Mouse (Mus musculus): ENCODE data around the gene Tmem262. TPM values are rescaled to one million over a fixed set of nuclear protein-coding genes. Genes with fewer than 3 reads are reported as not detected.

Gene Tmem262
- polyA plus RNA-seq, 1 experiment from 2014 or later = not detected

DNA sequence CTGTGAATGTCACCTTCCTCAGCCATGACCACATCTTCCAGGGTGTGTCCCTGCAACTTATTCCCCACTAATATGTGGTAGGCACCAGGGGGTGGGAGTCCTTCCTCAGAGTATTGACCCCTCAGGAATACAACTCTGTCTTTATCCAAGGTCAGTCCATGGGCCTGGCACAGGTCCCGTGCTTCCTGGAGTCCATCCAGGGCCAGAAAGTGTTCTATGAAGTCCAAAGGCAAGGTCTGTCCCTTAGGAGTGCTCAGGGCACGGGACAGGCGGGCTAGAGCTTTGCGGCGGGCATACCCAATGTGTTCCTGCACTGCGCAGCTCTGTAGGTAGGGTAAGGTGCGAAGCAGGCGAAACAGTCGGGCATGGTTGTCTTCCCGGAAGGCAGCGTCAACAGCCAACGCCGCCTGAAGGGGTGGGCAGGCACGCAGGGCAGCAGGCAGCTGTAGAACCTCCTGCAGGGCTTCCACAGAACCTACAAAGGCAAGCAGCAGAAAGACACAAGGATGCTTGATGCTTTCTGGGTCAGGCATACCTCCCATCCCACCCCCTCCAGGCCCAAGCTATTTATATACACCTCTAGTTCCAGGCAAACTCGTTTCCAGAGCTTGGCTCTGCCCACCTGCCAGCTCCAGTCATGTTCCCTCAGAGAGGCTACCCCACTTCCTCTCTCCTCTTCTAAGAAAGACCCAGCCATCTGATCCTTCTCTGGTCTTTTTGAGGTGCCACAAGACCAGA lies 36.4 kb downstream of the Tmem262 start:
- peak overlapping the region; percentile 86; the same call in 1 of the 2 replicates for H3K4me3 ChIP-seq
- peaks cover 30% of the 10 kb centered on the region for H3K36me3 ChIP-seq
- no peaks in the 10 kb centered on the region for H3K9me3 ChIP-seq
- H3K27me3 ChIP-seq (replicated peaks) = no peaks in the 10 kb centered on the region
- peak overlapping the region; percentile 95 for H3K4me2 ChIP-seq (replicated peaks)
- H3K9ac ChIP-seq = peak overlapping the region; percentile 2; the same call in 1 of the 2 replicates
- H3K4me1 ChIP-seq = peaks cover 25% of the 10 kb centered on the region
- ATAC-seq (ENCODE audit: low FRiP score, low read depth) = no peak
- 91% methylated on average over 15 of the region's 15 CpGs for WGBS
- H3K27ac ChIP-seq = no peak overlapping the region

DNA sequence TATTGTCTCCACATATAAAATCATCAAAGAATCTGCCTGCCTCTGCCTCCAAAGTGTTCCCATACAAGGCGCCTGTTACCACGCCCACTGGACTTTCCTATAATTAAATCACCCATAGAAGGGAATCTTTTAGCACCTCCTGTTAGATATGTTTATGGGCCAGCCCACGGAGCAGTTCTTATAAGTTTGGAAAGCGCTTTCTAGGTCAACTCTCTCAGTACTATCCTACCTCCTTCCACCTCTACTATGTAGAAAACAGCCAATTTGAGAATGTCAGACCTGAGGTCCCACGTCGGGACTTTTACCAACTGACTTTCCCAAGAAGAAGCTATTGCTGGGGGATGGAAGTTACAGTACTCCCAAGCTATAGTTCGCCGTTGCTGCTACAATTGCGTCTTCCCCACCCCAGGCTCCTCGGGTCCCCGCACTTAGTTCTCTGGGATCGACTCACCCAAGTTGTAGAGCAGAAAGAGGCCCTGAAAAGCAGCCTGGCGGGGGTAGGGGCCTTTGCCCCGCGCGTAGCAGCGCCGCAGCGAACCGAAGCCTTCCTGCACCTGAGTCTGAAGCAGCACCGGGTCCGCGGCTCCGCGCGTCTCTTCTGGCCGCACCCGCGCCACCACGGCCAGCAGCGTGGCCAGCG lies 37.6 kb downstream of the Tmem262 start:
- Histone ChIP-seq H3K4me3 (peak overlapping the region; percentile 86), H3K4me1 (peaks cover 25% of the 10 kb centered on the region), H3K9ac (peak overlapping the region; percentile 92), H3K27me3 (replicated peaks) (no peaks in the 10 kb centered on the region), H3K9me3 (no peaks in the 10 kb centered on the region), H3K36me3 (peaks cover 34% of the 10 kb centered on the region), H3K4me2 (replicated peaks) (peak overlapping the region; percentile 95), H3K27ac (peak overlapping the region; percentile 86)
- WGBS = 6% methylated on average over 32 of the region's 32 CpGs
- no peak; the same call in 1 of the 2 replicates for ATAC-seq (ENCODE audit: low FRiP score, low read depth)

DNA sequence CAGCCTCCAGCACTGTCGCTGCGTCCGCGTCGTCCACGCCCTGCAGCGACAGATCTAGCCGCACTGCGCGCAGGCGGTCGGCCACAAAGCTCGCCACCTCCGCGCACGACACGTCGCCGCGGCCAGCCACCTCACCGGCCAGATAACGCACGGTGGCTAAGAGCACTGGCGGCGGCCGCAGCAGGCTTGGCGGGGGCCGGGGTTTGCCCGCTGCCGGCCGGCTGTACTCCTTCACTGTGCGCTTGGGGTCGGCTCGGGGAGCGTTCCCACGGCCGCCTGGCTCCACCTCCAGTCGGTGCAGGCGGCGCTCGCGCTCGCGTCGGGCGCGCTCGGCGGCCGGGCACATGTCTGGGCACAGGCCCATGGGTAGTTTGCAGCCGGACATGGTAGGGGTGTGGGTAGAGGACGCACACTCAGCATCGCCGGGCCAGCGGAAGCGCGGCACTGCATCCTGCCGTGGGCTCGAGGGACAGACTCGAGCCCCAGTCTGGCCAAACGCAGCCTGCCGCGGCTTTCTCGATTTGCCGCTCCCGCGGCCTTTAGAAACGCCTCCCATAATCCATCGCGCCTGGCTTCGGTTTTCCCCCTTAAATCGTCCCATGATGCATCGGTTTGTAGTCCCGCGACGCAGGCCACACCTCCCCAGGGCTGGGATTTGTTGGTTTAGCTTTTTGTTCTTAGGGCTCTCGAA lies 38.3 kb downstream of the Tmem262 start, which contains the start of gene Sac3d1:
Gene Sac3d1 (minus strand): TSS at position 665 of the 691 bp plus-strand sequence.
- H3K36me3 ChIP-seq = peaks cover 32% of the 10 kb centered on the region
- WGBS = under 1% methylated on average over 77 of the region's 77 CpGs
- ATAC-seq (ENCODE audit: low FRiP score, low read depth) = peak; percentile 84
- no peaks in the 10 kb centered on the region for H3K27me3 ChIP-seq (replicated peaks)
- H3K4me2 ChIP-seq (replicated peaks) = peak within 1 kb of the TSS; percentile 95
- peak within 1 kb of the TSS; percentile 92 for H3K9ac ChIP-seq
- peaks cover 25% of the 10 kb centered on the region for H3K4me1 ChIP-seq
- no peaks in the 10 kb centered on the region for H3K9me3 ChIP-seq
- peak within 1 kb of the TSS; percentile 86 for H3K27ac ChIP-seq
- H3K4me3 ChIP-seq = peak within 1 kb of the TSS; percentile 86

DNA sequence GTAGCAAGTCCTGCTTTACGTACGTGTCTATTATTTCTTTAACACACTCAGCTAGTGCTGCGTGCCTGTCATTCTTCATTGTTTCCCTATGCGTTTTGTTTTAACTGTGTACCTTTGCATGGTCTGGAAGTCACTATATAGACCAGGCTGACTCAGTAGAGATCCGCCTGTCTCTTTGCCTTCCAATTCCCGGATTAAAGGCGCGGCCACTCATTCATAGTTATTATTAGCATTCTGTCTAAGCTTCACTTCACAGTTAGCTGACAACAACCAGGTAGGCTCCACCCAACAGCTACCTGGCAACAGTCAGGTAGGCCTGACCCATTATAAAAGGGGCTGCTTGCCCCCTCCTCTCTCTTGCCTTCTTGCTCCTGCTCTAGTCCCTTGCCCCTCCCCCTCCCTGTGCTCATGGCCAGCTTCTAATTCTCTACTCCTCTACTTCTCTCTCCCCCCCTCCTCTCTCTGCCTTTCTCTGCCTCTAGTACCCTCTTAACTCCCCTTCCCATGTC lies 38.9 kb downstream of the Tmem262 start:
- peaks cover 25% of the 10 kb centered on the region for H3K4me1 ChIP-seq
- no peaks in the 10 kb centered on the region for H3K9me3 ChIP-seq
- peak overlapping the region; percentile 95 for H3K4me2 ChIP-seq (replicated peaks)
- H3K27ac ChIP-seq = 0 out of 2 replicates have a peak overlapping the region, but pooled peaks have one; percentile 20
- H3K4me3 ChIP-seq = peak overlapping the region; percentile 86
- WGBS = 2% methylated on average over 8 of the region's 8 CpGs
- H3K9ac ChIP-seq = peak overlapping the region; percentile 92; the same call in 1 of the 2 replicates
- H3K36me3 ChIP-seq = peaks cover 32% of the 10 kb centered on the region
- ATAC-seq (ENCODE audit: low FRiP score, low read depth) = peak; percentile 35
- H3K27me3 ChIP-seq (replicated peaks) = no peaks in the 10 kb centered on the region

GRCm38 (mm10) chr19:6121761-6122160 lies 41.9 kb downstream of the Tmem262 start:
- H3K27me3 ChIP-seq (replicated peaks) = no peaks in the 10 kb centered on the region
- no peak for ATAC-seq (ENCODE audit: low FRiP score, low read depth)
- no peaks in the 10 kb centered on the region for H3K9me3 ChIP-seq
- H3K4me2 ChIP-seq (replicated peaks) = no peak overlapping the region; the same call in 1 of the 2 replicates
- no peak overlapping the region for H3K9ac ChIP-seq
- H3K27ac ChIP-seq = no peak overlapping the region
- peaks cover 8% of the 10 kb centered on the region; the same call in 1 of the 2 replicates for H3K36me3 ChIP-seq
- WGBS = 35% methylated on average over 19 of the region's 19 CpGs
- no peak overlapping the region for H3K4me3 ChIP-seq
- peaks cover 20% of the 10 kb centered on the region for H3K4me1 ChIP-seq

DNA sequence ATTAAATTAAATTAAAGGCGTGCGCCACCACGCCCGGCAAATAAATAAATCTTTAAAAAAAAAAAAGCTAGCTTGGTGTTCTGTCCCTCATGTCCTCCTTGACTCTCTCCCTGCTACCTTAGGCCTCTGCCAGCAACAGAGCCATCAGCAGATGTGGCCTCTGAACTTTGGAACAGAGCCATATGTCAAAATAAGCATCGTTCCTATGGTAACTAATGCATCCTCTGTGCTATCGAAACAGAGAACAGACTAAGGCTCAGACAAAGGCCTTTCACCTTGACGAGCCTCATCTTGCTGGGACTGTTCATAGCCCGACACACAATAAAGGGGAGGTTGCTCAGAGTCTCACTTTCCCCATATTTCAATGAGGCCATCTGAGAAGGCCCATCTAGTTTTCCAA lies 43.5 kb downstream of the Tmem262 start:
- ATAC-seq (ENCODE audit: low FRiP score, low read depth) = no peak
- no peak overlapping the region for H3K9ac ChIP-seq
- no peaks in the 10 kb centered on the region for H3K9me3 ChIP-seq
- H3K4me2 ChIP-seq (replicated peaks) = no peak overlapping the region
- no peak overlapping the region for H3K4me3 ChIP-seq
- H3K36me3 ChIP-seq = peaks cover 8% of the 10 kb centered on the region; the same call in 1 of the 2 replicates
- H3K4me1 ChIP-seq = peaks cover 11% of the 10 kb centered on the region
- no peak overlapping the region for H3K27ac ChIP-seq
- 69% methylated on average over 8 of the region's 8 CpGs for WGBS
- H3K27me3 ChIP-seq (replicated peaks) = no peaks in the 10 kb centered on the region

DNA sequence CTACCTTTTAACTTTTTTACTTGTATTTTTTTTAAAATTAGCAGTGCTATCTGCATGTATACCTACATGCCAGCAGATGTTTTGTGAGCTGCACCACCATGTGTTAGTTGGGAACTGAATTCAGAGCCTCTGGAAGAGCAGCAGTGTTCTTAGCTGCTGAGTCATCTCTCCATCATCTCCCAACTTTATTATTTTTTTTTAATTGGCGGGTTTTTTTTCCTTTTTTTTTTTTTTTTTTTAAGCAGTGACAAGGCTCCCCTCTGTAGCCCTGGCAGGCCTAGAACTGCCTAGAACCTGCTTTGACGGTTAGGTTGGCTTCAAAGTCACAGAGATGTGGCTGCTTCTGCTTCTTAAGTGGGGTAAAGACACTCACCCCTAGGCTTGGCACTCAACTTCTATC lies 45.1 kb downstream of the Tmem262 start:
- H3K27me3 ChIP-seq (replicated peaks) = no peaks in the 10 kb centered on the region
- H3K4me3 ChIP-seq = no peak overlapping the region
- 85% methylated on average over 2 of the region's 2 CpGs for WGBS
- no peak overlapping the region for H3K4me2 ChIP-seq (replicated peaks)
- H3K9ac ChIP-seq = no peak overlapping the region
- H3K27ac ChIP-seq = no peak overlapping the region
- ATAC-seq (ENCODE audit: low FRiP score, low read depth) = no peak
- H3K4me1 ChIP-seq = peaks cover 5% of the 10 kb centered on the region; the same call in 1 of the 2 replicates
- H3K9me3 ChIP-seq = no peaks in the 10 kb centered on the region
- H3K36me3 ChIP-seq = peaks cover 8% of the 10 kb centered on the region; the same call in 1 of the 2 replicates

DNA sequence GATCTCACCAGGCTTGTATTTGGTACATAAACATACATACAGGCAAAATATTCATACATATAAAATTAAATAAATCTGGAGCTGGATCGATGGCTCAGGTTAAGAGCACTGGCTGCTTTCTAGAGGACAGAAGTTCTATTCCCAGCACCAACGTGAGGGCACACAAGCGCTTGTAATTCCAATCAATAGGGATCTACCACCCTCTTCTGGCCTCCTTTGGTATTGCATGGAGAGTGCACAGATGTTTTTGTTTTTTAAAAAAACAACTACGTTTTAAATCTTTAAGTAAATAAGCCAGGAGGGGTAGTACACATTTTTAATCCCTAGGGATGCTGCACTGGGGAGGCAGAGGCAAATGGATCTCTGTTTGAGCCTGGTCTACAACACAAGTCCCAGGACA lies 46.5 kb downstream of the Tmem262 start:
- H3K27me3 ChIP-seq (replicated peaks) = no peaks in the 10 kb centered on the region
- 29% methylated on average over 4 of the region's 4 CpGs for WGBS
- no peak overlapping the region for H3K9ac ChIP-seq
- peaks cover 5% of the 10 kb centered on the region; the same call in 1 of the 2 replicates for H3K4me1 ChIP-seq
- no peak overlapping the region for H3K4me3 ChIP-seq
- peaks cover 7% of the 10 kb centered on the region; the same call in 1 of the 2 replicates for H3K36me3 ChIP-seq
- H3K9me3 ChIP-seq = no peaks in the 10 kb centered on the region
- no peak overlapping the region for H3K27ac ChIP-seq
- no peak for ATAC-seq (ENCODE audit: low FRiP score, low read depth)
- no peak overlapping the region for H3K4me2 ChIP-seq (replicated peaks)

DNA sequence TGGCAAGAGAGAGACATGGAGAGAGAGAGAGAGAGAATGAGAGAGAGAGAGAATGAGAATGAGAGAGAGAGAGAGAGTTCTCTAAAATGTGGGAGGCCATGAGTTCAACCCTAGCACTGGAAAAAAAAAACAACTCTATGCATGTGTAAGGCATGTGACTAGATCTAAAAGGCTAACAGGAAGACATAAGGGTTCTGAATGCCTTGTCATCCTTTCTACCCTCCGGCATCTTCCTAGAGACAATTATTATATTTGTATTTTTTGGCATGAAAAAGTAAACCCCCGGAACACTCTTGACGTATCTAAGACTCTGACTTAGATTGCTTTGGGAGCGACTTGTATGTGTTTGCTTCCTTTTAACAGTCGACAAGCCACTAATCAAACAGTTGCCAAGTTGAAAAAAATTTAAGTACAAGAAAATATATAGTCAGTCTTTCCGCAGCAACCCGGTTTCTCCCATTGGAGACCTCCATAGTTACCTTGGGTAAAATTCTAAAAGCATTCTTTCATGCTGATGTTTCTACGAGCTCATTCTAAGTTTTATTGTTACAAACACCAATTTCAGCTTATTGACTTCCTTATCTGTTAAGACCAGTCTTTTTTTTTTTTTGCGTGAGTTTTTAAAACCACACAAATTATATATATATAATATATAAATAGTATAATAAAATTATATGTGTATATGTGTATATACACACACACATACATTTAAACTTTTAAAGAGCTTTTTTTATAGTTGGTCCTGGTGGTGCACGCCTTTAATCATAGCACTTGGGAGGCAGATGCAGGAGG lies 47.2 kb downstream of the Tmem262 start:
- Histone ChIP-seq H3K36me3 (no peaks in the 10 kb centered on the region; the same call in 1 of the 2 replicates), H3K27me3 (replicated peaks) (no peaks in the 10 kb centered on the region), H3K4me2 (replicated peaks) (peak overlapping the region; percentile 70), H3K4me3 (peak overlapping the region; percentile 52), H3K9ac (peak overlapping the region; percentile 66; the same call in 1 of the 2 replicates), H3K4me1 (peaks cover 5% of the 10 kb centered on the region; the same call in 1 of the 2 replicates), H3K27ac (no peak overlapping the region), H3K9me3 (no peaks in the 10 kb centered on the region)
- WGBS = 74% methylated on average over 10 of the region's 10 CpGs
- ATAC-seq (ENCODE audit: low FRiP score, low read depth) = no peak

- under 1% methylated on average over 32 of the region's 32 CpGs for WGBS
Observed at GRCm38 (mm10) chr19:6127760-6128341, 48.0 kb downstream of the Tmem262 start, which contains the start of gene Snx15. Gene Snx15 (minus strand): TSS chr19:6128304.

More at GRCm38 (mm10) chr19:6127760-6128341, 48.0 kb downstream of the Tmem262 start, which contains the start of gene Snx15:
- H3K9ac ChIP-seq = peak within 1 kb of the TSS; percentile 66
- peaks cover 5% of the 10 kb centered on the region; the same call in 1 of the 2 replicates for H3K4me1 ChIP-seq
- H3K27ac ChIP-seq = peak within 1 kb of the TSS; percentile 81
- peak within 1 kb of the TSS; percentile 70 for H3K4me2 ChIP-seq (replicated peaks)
- peak; percentile 93 for ATAC-seq (ENCODE audit: low FRiP score, low read depth)
- H3K4me3 ChIP-seq = peak within 1 kb of the TSS; percentile 52
- H3K9me3 ChIP-seq = no peaks in the 10 kb centered on the region
- no peaks in the 10 kb centered on the region for H3K36me3 ChIP-seq
- no peaks in the 10 kb centered on the region for H3K27me3 ChIP-seq (replicated peaks)

All from neural tube, embryonic 12.5 days (tissue).